Mouse (Mus musculus) megakaryocyte, embryonic 14.5 days (primary cell): ENCODE measurements around the gene Sik1. TPM values are rescaled to one million over a fixed set of nuclear protein-coding genes. Genes with fewer than 3 reads are reported as not detected.

Source experiments
- H3K27me3 ChIP-seq: replicated peaks from 2 replicates; pipeline ENCODE3; 2012; ENCODE audit warnings: inconsistent platforms
- H3K36me3 ChIP-seq: replicated peaks from 2 replicates; pipeline ENCODE3; 2012; ENCODE audit warnings: low read length, inconsistent platforms, mixed read lengths
- H3K4me1 ChIP-seq: 2 replicates; pipeline ENCODE4 v1.6.1; 2012; ENCODE audit warnings: inconsistent platforms
- H3K4me3 ChIP-seq: replicated peaks from 2 replicates; pipeline ENCODE3; 2012; ENCODE audit warnings: moderate library complexity, mild to moderate bottlenecking, inconsistent platforms
- H3K9me3 ChIP-seq: 2 replicates; pipeline ENCODE4 v1.6.1; 2012; ENCODE audit warnings: inconsistent platforms
- FLI1 ChIP-seq: IDR thresholded peaks from 2 replicates; pipeline ENCODE4 v1.6.1; 2012; ENCODE audit warnings: low read length, inconsistent platforms, mixed read lengths
- GATA1 ChIP-seq: IDR thresholded peaks from 3 replicates; pipeline ENCODE4 v1.6.1; 2012; ENCODE audit warnings: mixed read lengths, low read length, inconsistent platforms, borderline replicate concordance
- polyA plus RNA-seq: library from polyadenylated mRNA; stranded (reverse); fragments of >175 nt; gene quantifications from 2 replicates; pipeline ENCODE4 v1.2.3, GENCODE M21; 2012; ENCODE audit warnings: low replicate concordance; ENCODE audit not compliant: insufficient read depth

Sik1 gene
- polyA plus RNA-seq, 1 experiment, result 12.8 TPM

- Histone ChIP-seq H3K9me3 (no peaks in the 10 kb centered on the region), H3K27me3 (peaks cover 61% of the 10 kb centered on the region), H3K4me1 (peaks cover 7% of the 10 kb centered on the region), H3K4me3 (no peak overlapping the region), H3K36me3 (no peaks in the 10 kb centered on the region)
- TF ChIP-seq FLI1, result no peak
- no peak for TF ChIP-seq GATA1
Measured at GRCm38 (mm10) chr17:31808082-31808875, 47.3 kb downstream of the Sik1 start.

- Histone ChIP-seq H3K9me3 (no peaks in the 10 kb centered on the region), H3K4me1 (peaks cover 7% of the 10 kb centered on the region), H3K4me3 (no peak overlapping the region), H3K36me3 (no peaks in the 10 kb centered on the region), H3K27me3 (peaks cover 63% of the 10 kb centered on the region)
- no peak for TF ChIP-seq FLI1
- TF ChIP-seq GATA1, result no peak
Measured at GRCm38 (mm10) chr17:31806496-31806895, 49.1 kb downstream of the Sik1 start.

DNA sequence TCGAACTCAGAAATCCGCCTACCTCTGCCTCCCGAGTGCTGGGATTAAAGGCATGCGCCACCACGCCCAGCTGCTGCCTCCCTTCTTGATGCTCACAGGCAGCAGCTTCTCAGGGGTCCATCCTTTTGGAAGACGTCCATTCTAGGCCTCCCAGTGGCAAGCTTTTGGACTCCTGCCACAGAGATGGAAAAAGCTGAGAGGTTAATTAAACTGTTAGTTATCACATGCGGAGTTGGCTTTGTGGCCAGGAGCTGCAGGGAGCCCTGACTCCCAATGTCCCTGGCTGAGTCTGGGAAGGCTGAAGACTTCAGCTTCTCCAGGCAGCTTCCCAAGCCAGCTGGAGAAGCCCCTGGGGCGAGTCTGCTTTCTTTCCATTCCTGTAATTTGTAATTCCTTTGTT lies 49.6 kb downstream of the Sik1 start:
- Histone ChIP-seq H3K9me3 (no peaks in the 10 kb centered on the region), H3K4me3 (no peak overlapping the region), H3K27me3 (peaks cover 61% of the 10 kb centered on the region), H3K4me1 (peaks cover 7% of the 10 kb centered on the region), H3K36me3 (no peaks in the 10 kb centered on the region)
- TF ChIP-seq FLI1, result no peak
- no peak for TF ChIP-seq GATA1

GRCm38 (mm10) chr17:31805585-31805984 lies 50.0 kb downstream of the Sik1 start:
- Histone ChIP-seq H3K36me3 (no peaks in the 10 kb centered on the region), H3K4me1 (peaks cover 7% of the 10 kb centered on the region), H3K27me3 (peaks cover 57% of the 10 kb centered on the region), H3K9me3 (no peaks in the 10 kb centered on the region), H3K4me3 (no peak overlapping the region)
- TF ChIP-seq FLI1 (no peak), GATA1 (no peak)

DNA sequence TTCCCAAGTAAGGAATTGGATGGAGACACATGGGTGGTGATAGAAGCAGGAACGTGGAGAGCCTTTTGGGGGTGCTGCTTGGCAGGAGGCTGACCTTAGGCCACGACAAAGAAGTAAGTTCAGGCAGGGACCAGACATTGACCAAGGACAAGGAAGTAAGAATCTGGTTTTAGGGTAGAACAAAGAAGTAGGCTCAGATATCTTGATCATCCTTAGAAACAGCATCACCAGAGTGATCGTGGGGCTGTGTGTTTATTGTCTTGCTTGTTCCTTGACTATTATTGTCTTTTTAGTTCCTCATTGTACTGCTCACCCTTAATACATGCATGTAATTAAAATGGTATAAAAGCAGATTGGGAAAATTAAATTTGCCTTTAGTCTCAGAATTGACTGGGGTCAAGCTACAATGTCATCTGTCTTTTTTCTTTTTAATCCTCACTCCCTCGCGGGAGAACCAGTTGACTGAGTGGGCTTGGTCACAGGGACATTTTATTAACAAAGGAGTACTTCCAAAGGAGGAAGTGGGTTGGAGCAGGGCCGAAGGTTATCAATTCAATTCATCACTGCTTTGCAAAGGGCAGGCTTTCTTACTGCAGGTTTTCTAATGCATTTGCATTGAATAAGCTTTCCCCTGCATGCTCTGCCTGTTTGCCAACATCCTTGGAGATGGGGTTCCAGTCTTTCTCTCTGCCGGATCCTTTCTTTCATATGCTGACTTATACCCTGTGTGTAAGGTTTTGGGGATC lies 53.2 kb downstream of the Sik1 start:
- TF ChIP-seq GATA1, result no peak
- Histone ChIP-seq H3K4me1 (no peaks in the 10 kb centered on the region), H3K9me3 (no peaks in the 10 kb centered on the region), H3K27me3 (peaks cover 57% of the 10 kb centered on the region), H3K4me3 (no peak overlapping the region), H3K36me3 (no peaks in the 10 kb centered on the region)

GRCm38 (mm10) chr17:31800852-31801363 lies 54.7 kb downstream of the Sik1 start:
- no peaks in the 10 kb centered on the region for H3K9me3 ChIP-seq
- H3K4me3 ChIP-seq, result no peak overlapping the region
- TF ChIP-seq GATA1, result no peak
- no peak for TF ChIP-seq FLI1
- no peaks in the 10 kb centered on the region for H3K36me3 ChIP-seq
- H3K4me1 ChIP-seq, result no peaks in the 10 kb centered on the region
- H3K27me3 ChIP-seq, result peaks cover 56% of the 10 kb centered on the region

- no peaks in the 10 kb centered on the region for H3K36me3 ChIP-seq
- no peak for TF ChIP-seq GATA1
- TF ChIP-seq FLI1, result no peak
- peaks cover 11% of the 10 kb centered on the region; the same call in 1 of the 2 replicates for H3K4me1 ChIP-seq
- no peaks in the 10 kb centered on the region for H3K9me3 ChIP-seq
- H3K27me3 ChIP-seq, result peaks cover 79% of the 10 kb centered on the region
- no peak overlapping the region for H3K4me3 ChIP-seq
Measured at GRCm38 (mm10) chr17:31795893-31796292, 59.7 kb downstream of the Sik1 start.

Other genes with a start within 250 kb of the Sik1 start
- not detected in 2 replicates for gene Cbs, start 218.6 kb downstream of the Sik1 start, polyA plus RNA-seq
- 6.7 and 101 TPM in 2 replicates for gene U2af1, start 196.9 kb downstream of the Sik1 start, polyA plus RNA-seq
- not detected in 2 replicates for gene Cryaa, start 178.0 kb downstream of the Sik1 start, polyA plus RNA-seq
- 56.7 and 83.3 TPM in 2 replicates for gene Rrp1b, start 180.3 kb upstream of the Sik1 start, polyA plus RNA-seq
- not detected in 2 replicates for gene Hsf2bp, start 180.5 kb upstream of the Sik1 start, polyA plus RNA-seq